Mouse (Mus musculus): ENCODE data around the gene Sh3pxd2a. TPM values are rescaled to one million over a fixed set of nuclear protein-coding genes. Genes with fewer than 3 reads are reported as not detected.

The Sh3pxd2a gene
- polyA plus RNA-seq, 1 experiment from 2014 or later: 1.7 TPM

DNA sequence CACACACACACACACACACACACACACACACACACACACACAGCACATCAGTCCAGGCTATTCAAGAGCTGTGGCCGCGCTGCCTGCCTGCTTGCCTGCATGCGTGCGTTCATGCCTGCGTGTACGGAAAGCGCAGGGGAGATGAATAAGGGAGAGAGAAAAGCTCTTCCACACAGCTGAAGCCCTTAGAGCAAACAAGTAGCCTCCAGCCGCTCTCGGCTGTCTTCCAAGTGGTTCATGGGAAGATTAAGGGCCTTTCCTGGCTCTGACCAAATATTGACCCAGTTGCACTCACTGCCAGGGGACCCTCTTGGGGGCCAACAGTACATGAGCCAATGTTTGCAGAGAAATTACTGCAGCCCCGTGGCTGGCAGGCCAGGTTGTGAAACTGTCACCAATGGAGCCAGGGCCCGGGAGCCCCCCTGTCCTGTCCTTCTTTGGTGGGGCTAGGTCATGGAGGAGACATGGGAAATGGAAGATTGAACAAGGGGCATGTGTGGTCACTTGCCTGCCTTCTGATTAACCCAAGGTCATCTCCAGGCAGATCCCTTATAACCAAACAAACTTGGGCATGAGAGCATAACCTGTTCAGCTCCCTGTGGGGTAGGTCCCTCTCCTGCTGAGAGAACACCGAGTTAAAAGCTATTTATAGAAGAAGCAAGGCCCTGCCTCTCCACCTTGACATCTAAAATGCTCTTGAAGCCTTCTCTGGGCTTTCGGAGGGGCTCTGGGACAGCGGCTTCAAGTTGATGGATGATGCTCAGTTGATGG, 42.9 kb downstream of the Sh3pxd2a start:
- Histone ChIP-seq H3K36me3 (no peaks in the 10 kb centered on the region), H3K27ac (replicated peaks) (0 out of 2 replicates have a peak overlapping the region, but pooled peaks have one; percentile 9), H3K9me3 (replicated peaks) (no peaks in the 10 kb centered on the region), H3K4me3 (no peak overlapping the region), H3K4me1 (peaks cover 12% of the 10 kb centered on the region), H3K27me3 (ENCODE audit: low read depth, poor library complexity, severe bottlenecking) (no peaks in the 10 kb centered on the region)
- 78% methylated on average over 14 of the region's 14 CpGs for WGBS
- DNase-seq (ENCODE audit: low spot score): no peak

DNA sequence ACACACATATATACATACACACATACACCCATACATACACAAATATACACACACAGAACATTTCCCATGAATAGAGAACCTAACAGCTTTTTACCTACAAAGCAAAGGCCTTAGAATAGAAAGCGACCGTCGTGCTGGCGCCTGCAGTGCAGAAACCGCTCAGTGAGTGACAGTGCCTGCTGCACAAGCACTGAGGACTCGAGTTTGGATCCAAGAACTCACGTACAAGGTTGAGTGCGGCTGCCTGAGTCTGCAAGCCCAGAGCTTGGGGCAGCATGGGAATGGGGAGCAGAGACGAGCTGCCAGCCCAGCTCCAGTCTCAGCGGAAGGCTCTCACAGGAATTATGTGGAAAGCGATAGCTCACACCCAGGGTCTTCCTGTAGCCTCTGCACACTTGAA, 43.7 kb downstream of the Sh3pxd2a start:
- no peaks in the 10 kb centered on the region for H3K9me3 ChIP-seq (replicated peaks)
- WGBS: 90% methylated on average over 11 of the region's 11 CpGs
- no peak for DNase-seq (ENCODE audit: low spot score)
- H3K27me3 ChIP-seq (ENCODE audit: low read depth, poor library complexity, severe bottlenecking): no peaks in the 10 kb centered on the region
- H3K27ac ChIP-seq (replicated peaks): no peak overlapping the region
- no peaks in the 10 kb centered on the region for H3K36me3 ChIP-seq
- H3K4me3 ChIP-seq: no peak overlapping the region
- H3K4me1 ChIP-seq: peaks cover 12% of the 10 kb centered on the region

DNA sequence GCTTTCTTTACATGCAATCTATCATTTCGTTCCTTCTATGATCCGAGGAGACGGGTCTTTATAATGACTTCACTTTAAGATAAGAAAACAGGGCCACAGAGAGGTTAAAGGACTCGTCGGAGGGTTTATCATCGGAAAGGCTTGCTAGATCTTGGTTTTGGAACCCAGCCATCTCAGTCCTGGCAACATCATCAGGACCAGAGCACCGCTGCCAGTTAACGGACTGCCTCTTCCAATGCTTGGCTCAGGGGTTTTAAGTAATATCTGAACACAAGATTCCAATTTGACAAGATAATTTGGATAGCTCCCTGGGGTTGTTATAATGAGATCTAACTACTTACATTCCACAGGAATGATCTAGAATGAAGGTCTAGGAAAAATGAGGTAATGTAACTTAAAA, 45.0 kb downstream of the Sh3pxd2a start:
- Histone ChIP-seq H3K4me3 (no peak overlapping the region), H3K9me3 (replicated peaks) (no peaks in the 10 kb centered on the region), H3K4me1 (peaks cover 24% of the 10 kb centered on the region), H3K27ac (replicated peaks) (no peak overlapping the region), H3K27me3 (ENCODE audit: low read depth, poor library complexity, severe bottlenecking) (0 out of 2 replicates have a peak, but pooled peaks cover under 1% of the 10 kb centered on the region), H3K36me3 (no peaks in the 10 kb centered on the region)
- no peak for DNase-seq (ENCODE audit: low spot score)
- WGBS: 93% methylated on average over 8 of the region's 8 CpGs

DNA sequence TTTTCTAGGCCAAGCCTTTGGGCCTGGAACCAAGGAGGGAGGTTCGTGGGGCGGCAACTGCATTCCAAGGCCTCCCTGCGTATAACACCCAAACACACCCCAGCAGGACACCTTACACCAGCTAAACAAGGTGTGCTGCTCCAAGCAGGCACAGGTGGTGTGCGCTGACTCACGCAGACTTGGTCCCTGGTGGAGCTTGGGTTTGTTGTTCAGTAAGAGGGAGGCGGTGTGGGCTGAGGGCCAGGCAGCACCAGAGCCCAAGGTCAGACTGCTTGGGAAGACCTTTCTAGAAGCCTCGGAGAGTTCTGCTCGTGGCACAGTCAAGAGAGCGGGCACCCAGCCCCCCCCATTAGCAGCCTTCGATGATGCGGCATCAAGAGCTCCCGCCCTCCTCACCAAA, 48.0 kb downstream of the Sh3pxd2a start:
- no peaks in the 10 kb centered on the region for H3K9me3 ChIP-seq (replicated peaks)
- H3K36me3 ChIP-seq: 0 out of 2 replicates have a peak, but pooled peaks cover 4% of the 10 kb centered on the region
- H3K4me3 ChIP-seq: no peak overlapping the region
- 89% methylated on average over 12 of the region's 12 CpGs for WGBS
- DNase-seq (ENCODE audit: low spot score): no peak
- no peak overlapping the region for H3K27ac ChIP-seq (replicated peaks)
- H3K27me3 ChIP-seq (ENCODE audit: low read depth, poor library complexity, severe bottlenecking): peaks cover 20% of the 10 kb centered on the region; the same call in 1 of the 2 replicates
- H3K4me1 ChIP-seq: peaks cover 32% of the 10 kb centered on the region

DNA sequence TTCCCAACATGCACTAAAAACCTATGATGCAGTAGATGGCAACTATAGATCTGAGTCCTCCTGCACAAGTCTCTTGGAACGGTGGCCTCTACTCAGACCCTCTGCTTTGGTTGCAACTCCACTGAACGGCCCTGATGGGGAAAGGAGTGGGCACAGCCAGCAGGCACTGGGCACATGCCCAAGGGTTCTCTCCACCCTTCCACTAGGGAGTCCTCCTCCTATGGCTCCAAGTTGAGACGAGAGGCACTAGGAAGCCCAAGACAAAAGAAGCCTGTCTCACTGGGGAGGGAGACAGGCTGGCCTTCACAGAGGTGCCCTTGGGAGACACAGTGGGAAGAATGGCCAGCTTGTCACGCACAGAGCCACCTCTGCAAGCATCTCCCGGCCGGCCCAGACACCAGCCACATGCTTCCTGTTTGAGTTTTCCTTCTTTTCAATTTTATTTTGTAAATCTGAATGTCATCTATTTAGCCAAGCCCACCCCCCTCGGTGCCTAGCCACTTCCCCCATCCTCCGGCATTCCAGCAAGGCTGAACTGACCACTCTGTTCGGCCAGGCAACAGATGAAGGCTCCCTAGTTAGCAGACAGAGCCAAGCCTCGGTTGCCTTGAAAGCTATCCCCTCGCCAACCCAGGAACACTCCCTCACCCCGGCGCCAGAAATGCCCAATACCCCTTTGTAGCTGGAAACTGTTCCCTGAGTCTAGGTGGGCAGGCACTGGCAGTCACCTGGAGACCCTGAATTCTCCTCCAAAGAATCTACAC, 49.9 kb downstream of the Sh3pxd2a start:
- Histone ChIP-seq H3K4me3 (no peak overlapping the region), H3K27ac (replicated peaks) (0 out of 2 replicates have a peak overlapping the region, but pooled peaks have one; percentile 10), H3K36me3 (0 out of 2 replicates have a peak, but pooled peaks cover 4% of the 10 kb centered on the region), H3K4me1 (peaks cover 31% of the 10 kb centered on the region), H3K27me3 (ENCODE audit: low read depth, poor library complexity, severe bottlenecking) (peaks cover 28% of the 10 kb centered on the region; the same call in 1 of the 2 replicates), H3K9me3 (replicated peaks) (no peaks in the 10 kb centered on the region)
- 71% methylated on average over 13 of the region's 13 CpGs for WGBS
- DNase-seq (ENCODE audit: low spot score): no peak

DNA sequence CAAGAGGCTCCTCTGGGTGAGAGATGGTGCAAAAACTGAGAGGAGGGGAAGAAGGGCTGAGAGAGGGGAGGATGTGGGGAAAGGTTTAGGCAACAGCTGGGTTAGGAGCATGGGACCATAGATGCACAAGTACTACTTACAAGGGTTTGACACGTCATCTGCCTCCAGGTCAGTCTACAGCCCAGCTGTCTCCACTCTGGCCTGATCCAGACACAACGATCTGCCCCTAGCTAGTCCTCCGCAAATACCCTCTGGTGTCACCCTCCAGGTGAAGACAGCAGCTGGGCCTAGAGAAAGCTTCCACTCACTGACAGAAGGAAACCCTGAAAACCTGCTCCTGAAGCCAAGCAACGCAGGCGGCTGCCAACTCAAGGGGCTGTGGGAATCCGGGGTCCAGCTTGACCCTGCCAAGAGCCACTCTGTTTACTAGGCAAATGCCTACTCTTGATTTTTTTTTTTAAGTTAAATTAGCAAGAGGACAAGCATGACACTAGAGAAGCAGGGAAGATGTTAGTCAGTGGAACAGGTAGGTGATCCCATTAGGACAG, 50.7 kb downstream of the Sh3pxd2a start:
- Histone ChIP-seq H3K27ac (replicated peaks) (no peak overlapping the region; the same call in 1 of the 2 replicates), H3K4me1 (peaks cover 34% of the 10 kb centered on the region)

DNA sequence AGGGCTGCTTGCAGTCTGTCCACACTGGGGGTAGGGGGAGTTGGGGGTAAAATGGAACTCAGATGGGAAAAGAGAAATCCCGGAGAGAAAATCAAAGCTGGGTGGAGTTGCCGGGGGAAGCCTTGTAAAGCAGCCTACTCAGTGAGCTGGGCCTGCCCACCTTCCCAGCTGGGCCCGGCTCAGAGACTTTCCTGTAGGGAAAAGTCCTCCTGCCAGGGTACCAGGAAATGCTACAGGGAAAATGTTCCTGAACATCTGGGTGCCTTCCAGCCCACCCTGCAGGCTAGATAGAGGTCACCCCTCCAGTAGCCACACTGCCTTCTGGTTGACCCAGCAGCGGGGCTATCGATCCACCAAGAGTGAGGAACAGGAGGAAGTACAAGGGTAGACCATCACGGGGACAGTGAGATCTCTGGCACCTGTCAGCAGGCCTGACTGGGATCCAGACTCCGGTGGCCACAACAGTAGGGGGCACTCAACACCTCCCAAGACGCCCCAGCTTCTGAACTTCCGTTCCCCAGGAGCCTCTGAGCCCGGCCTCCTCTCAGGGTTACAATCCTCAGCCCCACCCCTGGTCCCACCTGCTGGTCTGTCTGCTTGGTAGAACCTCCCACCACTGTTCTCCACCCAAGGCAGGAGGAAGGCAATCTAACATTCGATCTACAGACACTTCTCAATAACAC, 51.5 kb downstream of the Sh3pxd2a start:
- WGBS: 81% methylated on average over 11 of the region's 11 CpGs
- H3K9me3 ChIP-seq (replicated peaks): no peaks in the 10 kb centered on the region
- H3K4me3 ChIP-seq: no peak overlapping the region
- peaks cover 28% of the 10 kb centered on the region; the same call in 1 of the 2 replicates for H3K27me3 ChIP-seq (ENCODE audit: low read depth, poor library complexity, severe bottlenecking)
- DNase-seq (ENCODE audit: low spot score): no peak
- H3K4me1 ChIP-seq: peaks cover 34% of the 10 kb centered on the region
- 0 out of 2 replicates have a peak overlapping the region, but pooled peaks have one; percentile 55 for H3K27ac ChIP-seq (replicated peaks)
- H3K36me3 ChIP-seq: 0 out of 2 replicates have a peak, but pooled peaks cover 4% of the 10 kb centered on the region

More for the DNA sequence above, 50.7 kb downstream of the Sh3pxd2a start:
- Histone ChIP-seq H3K4me3 (no peak overlapping the region), H3K36me3 (0 out of 2 replicates have a peak, but pooled peaks cover 4% of the 10 kb centered on the region), H3K27me3 (ENCODE audit: low read depth, poor library complexity, severe bottlenecking) (peaks cover 28% of the 10 kb centered on the region; the same call in 1 of the 2 replicates), H3K9me3 (replicated peaks) (no peaks in the 10 kb centered on the region)
- DNase-seq (ENCODE audit: low spot score): no peak
- whole genome bisulfite sequencing: 92% methylated on average over 6 of the region's 6 CpGs

DNA sequence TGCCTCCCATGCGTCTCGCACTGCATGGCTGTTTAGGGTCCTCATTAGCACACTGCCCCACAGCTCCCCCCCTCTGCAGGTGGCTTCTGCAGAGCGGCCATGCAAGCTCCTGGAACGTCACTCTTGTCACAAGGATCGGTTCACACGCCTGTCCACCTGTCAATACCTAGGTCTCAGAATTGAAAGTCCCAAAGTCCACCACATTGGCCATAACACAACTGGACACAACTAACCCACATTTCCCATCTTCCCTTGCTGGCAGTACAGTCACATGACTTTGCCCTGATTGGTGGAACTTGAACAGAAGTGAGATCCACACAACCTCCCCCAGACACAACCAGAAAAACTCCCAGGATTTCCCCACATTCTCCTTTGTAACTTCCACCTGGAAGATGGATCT, 53.9 kb downstream of the Sh3pxd2a start:
- peaks cover 32% of the 10 kb centered on the region for H3K4me1 ChIP-seq
- peaks cover 53% of the 10 kb centered on the region for H3K27me3 ChIP-seq (ENCODE audit: low read depth, poor library complexity, severe bottlenecking)
- no peaks in the 10 kb centered on the region for H3K9me3 ChIP-seq (replicated peaks)
- WGBS: 90% methylated on average over 6 of the region's 6 CpGs
- H3K4me3 ChIP-seq: no peak overlapping the region
- 0 out of 2 replicates have a peak, but pooled peaks cover 4% of the 10 kb centered on the region for H3K36me3 ChIP-seq
- no peak overlapping the region for H3K27ac ChIP-seq (replicated peaks)
- no peak for DNase-seq (ENCODE audit: low spot score)

DNA sequence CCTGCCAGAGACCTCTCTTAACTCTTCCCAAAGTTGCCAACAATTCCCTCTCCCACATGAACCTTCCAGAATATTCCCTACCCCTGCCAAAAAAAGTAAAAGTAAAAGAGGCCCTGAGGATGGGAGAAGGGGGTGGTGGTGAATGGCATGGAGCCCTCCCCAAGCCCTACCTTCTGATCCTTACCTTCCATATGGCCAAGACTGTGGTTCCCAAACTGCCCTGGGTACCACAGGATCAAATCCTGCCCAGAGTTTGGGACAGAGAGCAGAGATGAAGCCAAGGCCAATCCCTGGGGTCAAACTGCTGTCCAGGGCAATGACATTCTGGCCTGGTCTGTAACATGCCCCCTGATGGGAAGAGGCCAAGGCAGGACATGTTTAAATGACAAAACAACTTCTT, 55.1 kb downstream of the Sh3pxd2a start:
- H3K27ac ChIP-seq (replicated peaks): no peak overlapping the region
- no peak for DNase-seq (ENCODE audit: low spot score)
- H3K4me1 ChIP-seq: peaks cover 21% of the 10 kb centered on the region
- H3K4me3 ChIP-seq: no peak overlapping the region
- H3K9me3 ChIP-seq (replicated peaks): no peaks in the 10 kb centered on the region
- peaks cover 56% of the 10 kb centered on the region for H3K27me3 ChIP-seq (ENCODE audit: low read depth, poor library complexity, severe bottlenecking)
- H3K36me3 ChIP-seq: 0 out of 2 replicates have a peak, but pooled peaks cover 4% of the 10 kb centered on the region

DNA sequence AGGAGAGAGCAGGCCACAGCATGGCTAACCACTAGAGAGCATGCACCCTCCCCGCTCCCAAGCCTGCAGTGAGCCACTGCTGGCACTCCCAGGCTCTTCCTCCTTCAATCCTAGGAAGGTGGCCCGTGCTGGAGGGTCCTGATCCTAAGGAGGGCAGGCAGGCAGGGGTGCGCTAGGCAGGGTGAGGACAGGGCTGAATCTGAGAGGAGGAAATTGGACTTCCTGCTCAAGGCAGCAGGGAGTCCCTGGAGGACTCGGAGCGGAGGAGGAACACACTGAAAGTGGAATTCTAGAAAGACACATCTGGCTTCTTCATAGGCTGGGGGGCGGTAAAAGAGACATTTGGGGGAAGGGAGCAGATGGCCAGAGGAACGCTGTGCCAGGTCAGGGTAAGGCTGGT, 55.5 kb downstream of the Sh3pxd2a start:
- no peak overlapping the region for H3K4me3 ChIP-seq
- no peaks in the 10 kb centered on the region for H3K9me3 ChIP-seq (replicated peaks)
- 75% methylated on average over 7 of the region's 7 CpGs for WGBS
- H3K27me3 ChIP-seq (ENCODE audit: low read depth, poor library complexity, severe bottlenecking): peaks cover 51% of the 10 kb centered on the region
- DNase-seq (ENCODE audit: low spot score): no peak
- H3K36me3 ChIP-seq: 0 out of 2 replicates have a peak, but pooled peaks cover 4% of the 10 kb centered on the region
- H3K4me1 ChIP-seq: peaks cover 22% of the 10 kb centered on the region
- H3K27ac ChIP-seq (replicated peaks): no peak overlapping the region

DNA sequence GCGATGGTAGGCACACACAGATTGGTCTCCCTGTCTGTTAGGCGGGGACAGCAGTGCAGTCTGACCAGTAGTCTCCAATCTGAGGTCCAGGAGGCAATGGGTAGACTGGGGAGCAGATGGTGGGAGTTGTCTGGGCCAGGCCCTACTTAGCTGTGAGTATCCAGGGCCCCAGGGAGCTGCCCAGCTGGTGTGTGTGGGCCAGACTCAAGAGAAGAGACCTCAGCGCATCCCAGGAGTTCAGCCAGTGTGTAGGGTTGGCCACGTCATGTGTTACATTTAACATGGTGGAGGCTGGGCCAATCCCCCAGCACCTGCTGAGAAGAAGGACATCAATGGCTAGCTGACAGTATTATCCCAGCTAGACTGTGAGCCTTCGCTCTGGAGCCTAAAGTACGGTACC, 56.9 kb downstream of the Sh3pxd2a start:
- H3K36me3 ChIP-seq: 0 out of 2 replicates have a peak, but pooled peaks cover 4% of the 10 kb centered on the region
- H3K4me1 ChIP-seq: peaks cover 27% of the 10 kb centered on the region
- H3K27me3 ChIP-seq (ENCODE audit: low read depth, poor library complexity, severe bottlenecking): peaks cover 56% of the 10 kb centered on the region
- H3K4me3 ChIP-seq: no peak overlapping the region
- 85% methylated on average over 6 of the region's 6 CpGs for WGBS
- DNase-seq (ENCODE audit: low spot score): no peak
- H3K27ac ChIP-seq (replicated peaks): no peak overlapping the region
- no peaks in the 10 kb centered on the region for H3K9me3 ChIP-seq (replicated peaks)

DNA sequence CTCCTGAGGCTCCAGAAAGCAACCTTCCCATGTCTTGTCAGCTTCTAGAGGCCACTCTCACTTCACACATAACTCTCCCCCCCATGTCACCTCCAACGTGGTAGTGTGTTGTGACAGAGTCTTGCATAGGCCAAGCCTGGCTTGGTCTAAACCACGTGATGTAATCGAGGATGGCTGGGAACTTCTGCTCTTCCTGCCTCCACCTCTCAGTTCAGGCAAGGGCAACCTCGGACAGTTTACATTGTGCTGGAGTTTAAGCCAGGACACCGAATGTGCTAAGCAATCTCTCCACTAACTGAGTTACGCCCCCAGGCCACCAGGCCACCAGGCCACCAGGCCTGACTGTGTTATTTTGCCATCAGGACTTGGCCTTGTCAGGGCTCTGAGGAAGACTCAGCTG, 57.7 kb downstream of the Sh3pxd2a start:
- no peak overlapping the region for H3K4me3 ChIP-seq
- no peak for DNase-seq (ENCODE audit: low spot score)
- 84% methylated on average over 6 of the region's 6 CpGs for WGBS
- H3K4me1 ChIP-seq: peaks cover 24% of the 10 kb centered on the region
- H3K36me3 ChIP-seq: no peaks in the 10 kb centered on the region
- H3K9me3 ChIP-seq (replicated peaks): no peaks in the 10 kb centered on the region
- peaks cover 48% of the 10 kb centered on the region for H3K27me3 ChIP-seq (ENCODE audit: low read depth, poor library complexity, severe bottlenecking)
- no peak overlapping the region for H3K27ac ChIP-seq (replicated peaks)
